Mouse (Mus musculus): Measurements from ENCODE around the gene Dpyd. TPM values are rescaled to one million over a fixed set of nuclear protein-coding genes. Genes with fewer than 3 reads are reported as not detected.

Gene Dpyd
- polyA plus RNA-seq, 1 experiment = 12.1 TPM

GRCm38 (mm10) chr3:118674121-118674745 lies 112.3 kb downstream of the Dpyd start:
- 79% methylated on average over 10 of the region's 10 CpGs for WGBS
- DNase-seq (ENCODE audit: low read depth, low spot score) = no peak

- WGBS = 57% methylated on average over 1 of the region's 1 CpGs
- DNase-seq (ENCODE audit: low read depth, low spot score) = no peak
These were observed 113.5 kb downstream of the Dpyd start for GRCm38 (mm10) chr3:118675441-118675840.

GRCm38 (mm10) chr3:118676052-118676777 lies 114.3 kb downstream of the Dpyd start:
- no peak for DNase-seq (ENCODE audit: low read depth, low spot score)
- WGBS = 80% methylated on average over 7 of the region's 7 CpGs

DNA sequence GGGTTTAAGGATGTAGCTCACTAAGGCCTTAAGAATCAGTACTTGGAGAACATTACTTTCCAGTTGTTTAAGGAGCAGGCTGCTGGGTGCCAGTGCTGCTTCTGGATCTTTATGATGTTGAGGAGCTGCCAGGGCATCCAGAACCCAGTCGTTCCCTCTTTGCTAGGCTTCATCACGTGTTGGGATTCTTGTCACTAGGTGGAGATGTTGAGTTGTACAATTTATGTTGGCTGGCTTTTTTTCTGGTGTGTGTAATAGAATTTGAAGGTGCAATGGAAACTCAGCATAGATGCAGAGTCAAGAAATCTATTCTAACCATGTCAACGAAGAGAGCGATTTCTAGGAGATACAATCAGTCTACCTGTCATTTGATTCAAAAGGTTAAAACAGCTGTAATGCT lies 118.9 kb downstream of the Dpyd start:
- DNase-seq (ENCODE audit: low read depth, low spot score) = peak; percentile 1
- 46% methylated on average over 4 of the region's 4 CpGs for WGBS

GRCm38 (mm10) chr3:118750269-118750668 lies 188.3 kb downstream of the Dpyd start:
- 78% methylated on average over 3 of the region's 3 CpGs for WGBS
- DNase-seq (ENCODE audit: low read depth, low spot score) = no peak

DNA sequence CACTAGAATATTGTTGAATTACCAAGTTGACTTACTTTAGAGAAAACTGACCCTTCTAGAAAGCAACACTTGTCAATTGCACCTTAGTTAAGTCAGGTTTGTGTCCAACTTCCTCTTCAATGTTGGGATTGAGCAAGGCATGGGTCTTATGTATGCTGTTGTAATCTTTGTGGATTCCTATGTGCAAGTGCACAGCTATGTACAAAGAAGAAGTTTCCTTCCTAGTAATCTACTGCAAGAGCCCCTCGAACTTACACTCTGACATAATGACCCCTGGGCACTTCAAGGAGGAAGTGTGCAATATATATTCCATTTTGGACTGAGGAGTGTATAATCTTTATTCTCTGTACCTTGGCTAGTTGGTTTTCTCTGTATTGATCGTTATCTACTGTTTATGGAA lies 191.7 kb downstream of the Dpyd start:
- WGBS = 71% methylated on average over 2 of the region's 2 CpGs
- no peak for DNase-seq (ENCODE audit: low read depth, low spot score)

DNA sequence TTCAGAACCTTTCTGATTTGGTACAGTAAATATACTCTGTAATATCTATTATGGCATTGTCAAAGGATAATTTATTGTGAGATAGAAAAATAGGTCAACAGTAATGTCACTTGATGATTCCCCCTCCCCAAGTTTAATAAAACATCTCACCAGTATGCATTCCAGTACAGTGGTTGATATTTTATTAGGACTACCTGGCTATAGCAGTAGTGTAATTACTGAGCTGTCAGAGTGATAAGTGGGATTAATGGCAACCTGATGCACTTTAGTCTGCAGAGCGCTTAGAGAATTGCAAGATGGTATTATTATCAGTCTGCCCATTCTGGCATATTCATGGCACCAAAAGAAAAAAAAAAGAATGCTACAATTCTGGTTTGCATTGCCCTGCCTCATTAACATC lies 194.2 kb downstream of the Dpyd start:
- WGBS = 81% methylated on average over 1 of the region's 1 CpGs
- no peak for DNase-seq (ENCODE audit: low read depth, low spot score)

DNA sequence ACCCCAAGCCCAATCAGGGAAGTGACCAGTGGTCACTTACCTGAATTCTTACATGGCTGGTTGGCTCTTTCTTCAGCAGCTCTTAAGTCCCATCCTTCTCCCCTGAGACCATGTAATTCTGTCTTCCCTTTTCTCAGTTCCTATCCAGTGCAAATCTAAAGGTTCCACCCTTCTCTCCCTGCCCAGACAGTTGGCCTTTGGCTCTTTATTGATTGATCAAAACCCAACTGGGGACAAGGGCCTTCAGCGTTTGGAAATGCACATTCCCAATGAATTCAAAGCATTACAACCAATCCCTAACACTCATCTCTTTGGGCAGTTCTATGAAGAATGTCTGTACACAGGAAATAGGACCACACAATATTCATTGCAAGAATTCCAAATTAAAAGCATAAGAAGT lies 251.0 kb downstream of the Dpyd start:
- 73% methylated on average over 1 of the region's 1 CpGs for WGBS
- DNase-seq (ENCODE audit: low read depth, low spot score) = no peak

DNA sequence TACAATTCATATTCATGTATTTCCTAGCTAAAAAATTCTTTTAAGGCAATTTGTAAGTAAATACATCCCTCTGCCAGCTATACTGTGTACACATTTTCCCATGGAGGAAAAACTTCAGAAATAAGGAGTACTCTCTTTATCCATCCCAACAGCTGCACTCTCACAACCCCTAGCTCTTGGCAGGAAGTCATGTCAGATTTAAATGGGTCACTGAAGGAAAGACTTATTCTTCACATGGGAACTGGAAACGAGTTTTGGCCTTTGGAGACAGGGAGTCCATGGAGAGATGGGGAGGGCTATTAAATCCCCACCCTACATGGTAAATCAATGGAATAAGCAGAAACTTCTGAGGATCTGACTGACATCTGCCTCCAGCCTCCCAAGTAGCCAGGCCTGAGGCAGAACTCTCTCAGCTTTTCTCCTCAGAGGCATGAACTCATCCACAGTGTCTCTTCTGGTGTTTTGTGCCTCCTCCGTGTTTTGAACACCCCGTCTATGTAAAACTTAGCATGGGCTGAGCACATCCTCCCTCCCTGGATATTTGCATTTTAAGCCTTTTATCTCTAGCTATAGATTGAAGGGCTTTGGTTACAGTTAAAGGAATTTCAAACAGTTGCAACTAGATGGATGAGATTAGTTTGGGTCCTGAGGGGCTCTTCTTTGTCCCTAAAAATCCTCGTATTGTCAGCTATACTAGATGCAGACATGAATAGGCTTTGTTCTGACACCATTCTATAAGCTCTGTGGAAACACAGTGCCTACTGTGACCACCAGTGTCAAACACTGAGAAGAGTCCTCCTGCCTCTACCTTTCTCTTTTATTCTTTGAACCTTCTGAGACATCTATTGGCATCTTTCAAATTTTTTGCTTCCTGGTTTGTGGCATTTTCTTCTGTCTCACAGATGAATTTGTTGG lies 288.9 kb downstream of the Dpyd start:
- WGBS = 68% methylated on average over 4 of the region's 4 CpGs
- no peak for DNase-seq (ENCODE audit: low read depth, low spot score)

- 82% methylated on average over 5 of the region's 5 CpGs for WGBS
- DNase-seq (ENCODE audit: low read depth, low spot score) = no peak
These were observed 290.8 kb downstream of the Dpyd start for GRCm38 (mm10) chr3:118852711-118853110.

- 79% methylated on average over 7 of the region's 7 CpGs for WGBS
These were observed 293.5 kb downstream of the Dpyd start for GRCm38 (mm10) chr3:118855411-118855810.

GRCm38 (mm10) chr3:118869113-118870107 lies 307.5 kb downstream of the Dpyd start:
- DNase-seq (ENCODE audit: low read depth, low spot score) = no peak
- 79% methylated on average over 10 of the region's 10 CpGs for WGBS

More at GRCm38 (mm10) chr3:118855411-118855810, 293.5 kb downstream of the Dpyd start:
- DNase-seq (ENCODE audit: low read depth, low spot score) = no peak

DNA sequence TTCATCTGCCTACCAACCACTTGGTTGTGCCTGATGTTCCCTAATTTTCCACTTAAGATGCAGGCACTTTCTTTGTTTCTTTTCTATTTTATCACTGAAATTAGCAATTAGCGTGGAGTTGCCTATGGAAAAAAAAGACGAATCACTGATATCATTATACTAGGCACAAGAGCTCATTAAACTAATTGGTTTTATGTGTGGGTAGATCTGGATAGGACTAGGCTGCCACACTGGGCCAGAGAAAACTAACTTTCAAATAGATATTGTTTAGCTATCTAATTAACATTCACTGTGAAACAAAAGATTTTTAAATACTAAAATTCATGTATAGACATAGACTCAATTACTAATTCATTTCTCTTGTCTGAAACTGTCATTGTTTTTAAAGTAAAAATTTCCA lies 313.9 kb downstream of the Dpyd start:
- no peak for DNase-seq (ENCODE audit: low read depth, low spot score)
- WGBS = 86% methylated on average over 2 of the region's 2 CpGs

GRCm38 (mm10) chr3:118899036-118899435 lies 337.1 kb downstream of the Dpyd start:
- DNase-seq (ENCODE audit: low read depth, low spot score) = no peak
- WGBS = 90% methylated on average over 11 of the region's 11 CpGs

DNA sequence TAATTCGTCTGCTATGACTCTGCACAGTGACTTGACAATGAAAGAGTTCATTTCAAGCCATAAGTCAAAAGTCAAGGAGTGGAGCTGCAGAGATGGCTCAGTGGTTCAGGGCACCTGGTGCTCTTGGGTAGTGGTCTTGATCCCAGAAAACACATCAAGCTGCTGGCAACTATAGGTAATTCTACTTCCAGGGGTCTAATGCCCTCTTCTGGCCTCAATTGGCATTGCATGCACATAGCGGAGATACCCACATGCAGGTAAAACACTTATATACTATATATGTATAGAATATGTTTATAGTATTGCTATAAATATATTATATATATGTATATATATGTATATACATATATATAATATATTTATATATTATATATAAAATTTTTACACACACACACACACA lies 429.4 kb downstream of the Dpyd start:
- 92% methylated on average over 2 of the region's 2 CpGs for whole genome bisulfite sequencing

GRCm38 (mm10) chr3:118991793-118992192 lies 429.9 kb downstream of the Dpyd start:
- 76% methylated on average over 4 of the region's 4 CpGs for WGBS
- no peak for DNase-seq (ENCODE audit: low read depth, low spot score)

More for the DNA sequence above, 429.4 kb downstream of the Dpyd start:
- DNase-seq (ENCODE audit: low read depth, low spot score) = no peak

DNA sequence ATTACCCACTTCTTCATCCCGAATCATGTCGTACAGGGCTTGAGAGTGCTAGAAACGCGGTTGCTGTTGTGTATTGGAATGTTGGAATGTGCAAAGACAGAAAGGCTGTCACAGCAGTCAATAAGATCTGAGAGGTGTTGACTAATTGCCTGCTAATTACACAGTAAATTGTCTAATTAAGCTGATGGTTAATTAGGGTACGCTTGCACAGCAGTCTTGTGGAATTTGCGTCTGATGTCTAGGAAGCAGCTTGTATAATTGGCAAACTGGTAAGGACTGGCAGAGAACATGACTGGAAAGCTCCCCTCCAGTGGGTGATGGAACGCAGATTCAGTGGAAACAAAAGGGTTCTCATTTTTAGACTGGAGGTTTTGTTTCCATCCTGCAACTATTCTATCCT lies 459.3 kb downstream of the Dpyd start:
- DNase-seq (ENCODE audit: low read depth, low spot score) = no peak
- WGBS = 80% methylated on average over 7 of the region's 7 CpGs

- DNase-seq (ENCODE audit: low read depth, low spot score) = no peak
These were observed 480.7 kb downstream of the Dpyd start for GRCm38 (mm10) chr3:119042611-119043010.

DNA sequence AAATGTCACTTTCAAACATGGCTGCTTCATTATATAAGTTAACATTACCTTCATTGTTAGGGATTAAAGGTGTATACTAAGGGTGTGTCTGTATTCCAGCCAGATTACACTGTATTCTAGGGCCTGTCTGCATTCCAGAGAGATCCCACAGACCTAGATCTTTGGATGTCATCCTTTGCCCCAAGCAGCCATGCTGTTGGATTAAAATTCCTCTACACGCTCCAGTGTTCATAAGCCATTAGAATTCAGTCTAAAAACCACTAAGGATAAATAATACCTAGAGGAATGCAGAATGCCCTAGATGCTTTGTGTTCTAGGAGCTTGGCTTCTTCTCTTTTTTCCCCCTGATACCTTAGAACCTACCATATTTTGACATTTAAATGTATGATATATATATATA lies 494.2 kb downstream of the Dpyd start:
- 91% methylated on average over 1 of the region's 1 CpGs for WGBS
- no peak for DNase-seq (ENCODE audit: low read depth, low spot score)

More at GRCm38 (mm10) chr3:119042611-119043010, 480.7 kb downstream of the Dpyd start:
- 45% methylated on average over 1 of the region's 1 CpGs for WGBS

Measured in large intestine, adult 2 months (tissue).